ENCODE assay signal across 20 mouse cellular contexts in genomic region chr12:80243335-80243734, GRCm38 (mm10). TPM values are rescaled to one million over a fixed set of nuclear protein-coding genes. Genes with fewer than 3 reads are reported as not detected.
DNase-seq lines count a peak whose midpoint lies in the region; ATAC-seq lines count a peak whose summit lies in the region.
"Had no signal": no experiment of that assay in that cellular context is flagged by ENCODE, and none has a peak within 500 bp of the region (broad histone marks: within the 10 kb centered on the region; RNA-seq: fewer than 3 reads in every experiment).

No protein-coding gene starts in this region.

- 0 out of 2 replicates have a peak, but pooled peaks have one; percentile 11 for ATAC-seq in heart, embryonic 14.5 days (ENCODE audit: insufficient number of reproducible peaks, insufficient read depth, low FRiP score, low read depth)
- no peak for ATAC-seq in limb, embryonic 12.5 days (ENCODE audit: insufficient number of reproducible peaks, insufficient read depth, low FRiP score, low TSS enrichment, low read depth)
- no peak for ATAC-seq in midbrain, embryonic 14.5 days (ENCODE audit: low FRiP score, low TSS enrichment)
- ATAC-seq in midbrain, embryonic 15.5 days (replicated peaks): no peak
- no peak for ATAC-seq in limb, embryonic 13.5 days (ENCODE audit: low FRiP score, low read depth)
- ATAC-seq: forebrain, embryonic 14.5 days had no signal

- 55% methylated on average over 4 of the region's 4 CpGs for WGBS in heart, embryonic 14.5 days
- WGBS in limb, embryonic 12.5 days: 75% methylated on average over 4 of the region's 4 CpGs
- 88% methylated on average over 4 of the region's 4 CpGs for WGBS in limb, embryonic 10.5 days
- 77% methylated on average over 4 of the region's 4 CpGs for WGBS in midbrain, embryonic 14.5 days
- WGBS in midbrain, embryonic 15.5 days: 70% methylated on average over 4 of the region's 4 CpGs
- 66% methylated on average over 4 of the region's 4 CpGs for WGBS in limb, embryonic 13.5 days

- no peak overlapping the region for H3K4me3 ChIP-seq in heart, embryonic 14.5 days (ENCODE audit: control insufficient read depth in 1 of 2, insufficient read depth in 1 of 2, low read depth in 1 of 2, low read length in 2 of 2)
- H3K4me3 ChIP-seq in limb, embryonic 12.5 days (replicated peaks): no peak overlapping the region
- no peak overlapping the region for H3K4me3 ChIP-seq in limb, embryonic 10.5 days
- H3K4me3 ChIP-seq in midbrain, embryonic 14.5 days (replicated peaks; ENCODE audit: low read depth, low read length): no peak overlapping the region
- no peak overlapping the region for H3K4me3 ChIP-seq in midbrain, embryonic 15.5 days
- no peak overlapping the region for H3K4me3 ChIP-seq in limb, embryonic 13.5 days
- H3K4me3 ChIP-seq: embryonic facial prominence, embryonic 12.5 days; kidney, embryonic 15.5 days; liver, embryonic 15.5 days; midbrain, embryonic 12.5 days had no signal

- no peaks in the 10 kb centered on the region for H3K27me3 ChIP-seq in heart, embryonic 14.5 days (ENCODE audit: control insufficient read depth, insufficient read depth, low read length)
- H3K27me3 ChIP-seq in limb, embryonic 12.5 days: no peaks in the 10 kb centered on the region
- no peaks in the 10 kb centered on the region for H3K27me3 ChIP-seq in limb, embryonic 10.5 days (ENCODE audit: low read depth, poor library complexity, severe bottlenecking)
- no peaks in the 10 kb centered on the region for H3K27me3 ChIP-seq in midbrain, embryonic 14.5 days (ENCODE audit: control insufficient read depth, insufficient read depth, low read length)
- no peaks in the 10 kb centered on the region for H3K27me3 ChIP-seq in midbrain, embryonic 15.5 days (replicated peaks)
- no peaks in the 10 kb centered on the region for H3K27me3 ChIP-seq in limb, embryonic 13.5 days
- H3K27me3 ChIP-seq: embryonic facial prominence, embryonic 12.5 days; kidney, embryonic 15.5 days; liver, embryonic 15.5 days; midbrain, embryonic 12.5 days had no signal

- H3K4me2 ChIP-seq in heart, embryonic 14.5 days (ENCODE audit: low read length): 0 out of 2 replicates have a peak overlapping the region, but pooled peaks have one; percentile 3
- H3K4me2 ChIP-seq in limb, embryonic 12.5 days: no peak overlapping the region
- H3K4me2 ChIP-seq in midbrain, embryonic 14.5 days (ENCODE audit: low read length): no peak overlapping the region
- H3K4me2 ChIP-seq in midbrain, embryonic 15.5 days: no peak overlapping the region
- 0 out of 2 replicates have a peak overlapping the region, but pooled peaks have one; percentile 11 for H3K4me2 ChIP-seq in limb, embryonic 13.5 days (replicated peaks)
- H3K4me2 ChIP-seq: embryonic facial prominence, embryonic 12.5 days; kidney, embryonic 15.5 days; liver, embryonic 15.5 days; midbrain, embryonic 12.5 days had no signal

- H3K9me3 ChIP-seq in heart, embryonic 14.5 days (ENCODE audit: control insufficient read depth, low read length): no peaks in the 10 kb centered on the region
- H3K9me3 ChIP-seq in limb, embryonic 12.5 days: no peaks in the 10 kb centered on the region
- H3K9me3 ChIP-seq in limb, embryonic 10.5 days (replicated peaks): no peaks in the 10 kb centered on the region
- H3K9me3 ChIP-seq in midbrain, embryonic 14.5 days (ENCODE audit: control insufficient read depth, low read length): no peaks in the 10 kb centered on the region
- H3K9me3 ChIP-seq in midbrain, embryonic 15.5 days: no peaks in the 10 kb centered on the region
- H3K9me3 ChIP-seq in limb, embryonic 13.5 days: no peaks in the 10 kb centered on the region
- H3K9me3 ChIP-seq: embryonic facial prominence, embryonic 12.5 days; kidney, embryonic 15.5 days; liver, embryonic 15.5 days; midbrain, embryonic 12.5 days had no signal

- peak overlapping the region; percentile 4 to 41; a peak in 2 of 4 replicates for H3K27ac ChIP-seq in heart, embryonic 14.5 days (replicated peaks in 1 of 2; ENCODE audit: control insufficient read depth in 1 of 2, insufficient read depth in 1 of 2, low read depth in 2 of 2, low read length in 2 of 2)
- peak overlapping the region; percentile 41; the same call in 1 of the 2 replicates for H3K27ac ChIP-seq in limb, embryonic 12.5 days
- H3K27ac ChIP-seq in limb, embryonic 10.5 days: no peak overlapping the region
- no peak overlapping the region for H3K27ac ChIP-seq in midbrain, embryonic 14.5 days (replicated peaks; ENCODE audit: low read depth, low read length)
- no peak overlapping the region for H3K27ac ChIP-seq in midbrain, embryonic 15.5 days
- H3K27ac ChIP-seq in limb, embryonic 13.5 days: 0 out of 2 replicates have a peak overlapping the region, but pooled peaks have one; percentile 39
- H3K27ac ChIP-seq: embryonic facial prominence, embryonic 12.5 days; kidney, embryonic 15.5 days; liver, embryonic 15.5 days; midbrain, embryonic 12.5 days had no signal

- intact Hi-C loops in heart, postnatal 10 days (cut with DNase I): no loop called here

- H3K9ac ChIP-seq in heart, embryonic 14.5 days (ENCODE audit: low read length): no peak overlapping the region
- no peak overlapping the region for H3K9ac ChIP-seq in limb, embryonic 12.5 days (replicated peaks)
- H3K9ac ChIP-seq in midbrain, embryonic 14.5 days (replicated peaks; ENCODE audit: low read length): no peak overlapping the region
- no peak overlapping the region for H3K9ac ChIP-seq in midbrain, embryonic 15.5 days
- H3K9ac ChIP-seq in limb, embryonic 13.5 days: no peak overlapping the region
- H3K9ac ChIP-seq: embryonic facial prominence, embryonic 12.5 days; kidney, embryonic 15.5 days; liver, embryonic 15.5 days; midbrain, embryonic 12.5 days had no signal

- H3K36me3 ChIP-seq in heart, embryonic 14.5 days (ENCODE audit: control insufficient read depth, insufficient read depth, low read length): 0 out of 2 replicates have a peak, but pooled peaks cover 6% of the 10 kb centered on the region
- peaks cover 17% of the 10 kb centered on the region for H3K36me3 ChIP-seq in limb, embryonic 12.5 days
- peaks cover 62% of the 10 kb centered on the region for H3K36me3 ChIP-seq in limb, embryonic 10.5 days
- no peaks in the 10 kb centered on the region for H3K36me3 ChIP-seq in midbrain, embryonic 14.5 days (ENCODE audit: control insufficient read depth, insufficient read depth, low read length)
- H3K36me3 ChIP-seq in midbrain, embryonic 15.5 days (replicated peaks): no peaks in the 10 kb centered on the region
- H3K36me3 ChIP-seq in limb, embryonic 13.5 days: peaks cover 13% of the 10 kb centered on the region
- H3K36me3 ChIP-seq: liver, embryonic 15.5 days; midbrain, embryonic 12.5 days had no signal

- H3K4me1 ChIP-seq in heart, embryonic 14.5 days (ENCODE audit: control insufficient read depth in 2 of 2, insufficient read depth in 2 of 2, low read length in 2 of 2): peaks cover 58 to 83% of the 10 kb centered on the region in 2 experiments
- peaks cover 70% of the 10 kb centered on the region for H3K4me1 ChIP-seq in limb, embryonic 12.5 days (replicated peaks)
- peaks cover 62% of the 10 kb centered on the region for H3K4me1 ChIP-seq in limb, embryonic 10.5 days
- H3K4me1 ChIP-seq in midbrain, embryonic 14.5 days (ENCODE audit: control insufficient read depth, insufficient read depth, low read length): no peaks in the 10 kb centered on the region
- H3K4me1 ChIP-seq in midbrain, embryonic 15.5 days: peaks cover 8% of the 10 kb centered on the region
- H3K4me1 ChIP-seq in limb, embryonic 13.5 days: peaks cover 77% of the 10 kb centered on the region

- DNase-seq in heart, postnatal 10 days: no peak
- DNase-seq in limb, embryonic 10.5 days (ENCODE audit: low spot score): no peak
- peak; percentile 23 for DNase-seq in midbrain, embryonic 14.5 days
- no peak for DNase-seq in layer of hippocampus, postnatal 10 days (ENCODE audit: low spot score in 2 of 2)
- DNase-seq: adrenal gland, postnatal 10 days; cerebellum, adult 18-20 months; cerebellum, postnatal 14 days; kidney, adult 11 months; kidney, postnatal 36 days; liver; thymus, postnatal 25 days had no signal

RNA-seq across cellular contexts. Expression of gene Actn1, which starts 16.8 kb away (rescaled TPM):
- 38.7 and 42.7 TPM in 2 replicates for polyA plus RNA-seq in heart, embryonic 14.5 days (2014; fragmentation: Nextera tagmentation; extraction: Ambion mirVana)
- total RNA-seq in heart, postnatal 10 days (2021): 10 to 100 TPM; 70.7 to 71.9 TPM
- 42.0 and 45.8 TPM in 2 replicates for polyA plus RNA-seq in limb, embryonic 12.5 days (2016; fragmentation: Nextera tagmentation; extraction: Ambion mirVana)
- polyA plus RNA-seq in limb, embryonic 10.5 days (2016; fragmentation: Nextera tagmentation; extraction: Ambion mirVana): 48.6 and 49.5 TPM in 2 replicates
- 6.2 and 7.9 TPM in 2 replicates for polyA plus RNA-seq in midbrain, embryonic 14.5 days (2014; fragmentation: Nextera tagmentation; extraction: Ambion mirVana)
- 6.9 and 7.7 TPM in 2 replicates for polyA plus RNA-seq in midbrain, embryonic 15.5 days (2015; fragmentation: Nextera tagmentation; extraction: Ambion mirVana)
- 31.7 and 35.2 TPM in 2 replicates for polyA plus RNA-seq in limb, embryonic 13.5 days (2015; fragmentation: Nextera tagmentation; extraction: Ambion mirVana)
- 10 to 100 TPM; 69.2 to 77.9 TPM for total RNA-seq in layer of hippocampus, postnatal 10 days (2021)

Comparison
In these comparisons a context has a peak if more than half of its experiments do, and no peak if none do; other contexts are left out.
1. H3K27ac ChIP-seq: peak in heart, embryonic 14.5 days (2 of 2), limb, embryonic 12.5 days (single experiment) and limb, embryonic 13.5 days (single experiment); none in limb, embryonic 10.5 days (single experiment), midbrain, embryonic 14.5 days (single experiment) and midbrain, embryonic 15.5 days (single experiment).
2. H3K4me2 ChIP-seq: peak in heart, embryonic 14.5 days (single experiment) and limb, embryonic 13.5 days (single experiment); none in limb, embryonic 12.5 days (single experiment), midbrain, embryonic 14.5 days (single experiment) and midbrain, embryonic 15.5 days (single experiment).